In the genomic region with DNA sequence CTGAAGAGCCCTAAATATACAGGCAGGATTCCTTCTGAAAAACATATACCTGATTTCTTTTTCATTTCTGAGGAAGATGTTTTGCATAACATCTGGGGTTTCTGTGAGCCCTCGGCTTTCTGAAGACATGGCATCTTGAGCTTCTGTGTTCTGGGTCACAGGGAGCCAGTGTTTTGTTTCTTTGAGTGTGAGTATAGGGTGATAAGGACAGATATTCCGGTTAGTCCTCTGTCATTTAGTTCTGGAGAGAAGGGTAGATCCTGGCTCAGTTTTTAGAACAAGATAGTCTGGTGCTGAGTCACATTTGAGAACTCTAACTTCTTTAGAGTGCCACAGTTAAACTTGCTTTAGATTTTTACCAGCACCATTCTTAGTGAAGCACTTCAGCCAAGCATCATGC, we compare ENCODE assay signal across 21 mouse cellular contexts.
"Had no signal": no experiment of that assay in that cellular context is flagged by ENCODE, and none has a peak within 500 bp of the region (broad histone marks: within the 10 kb centered on the region; RNA-seq: fewer than 3 reads in every experiment).

No protein-coding gene starts in this region.

- H3K4me3 ChIP-seq: limb, embryonic 12.5 days; limb, embryonic 15.5 days; megakaryocyte, embryonic 14.5 days; myocyte; neural tube, embryonic 13.5 days had no signal

- ATAC-seq: liver, postnatal 0 days; lung, postnatal 0 days had no signal

- H3K9ac ChIP-seq: limb, embryonic 12.5 days; limb, embryonic 15.5 days; liver, embryonic 14.5 days; liver, postnatal 0 days; lung, embryonic 14.5 days; neural tube, embryonic 13.5 days had no signal

- H3K4me2 ChIP-seq: limb, embryonic 12.5 days; limb, embryonic 15.5 days; liver, embryonic 11.5 days; lung, embryonic 14.5 days; midbrain, embryonic 11.5 days; neural tube, embryonic 13.5 days had no signal

- DNase-seq: kidney, adult 18-20 months; kidney, adult 9 months; kidney, postnatal 14 days; kidney, postnatal 4 days; left cerebral cortex, postnatal 4 days; liver, postnatal 0 days; midbrain, embryonic 14.5 days; retina, postnatal 1 day; right cerebral cortex, postnatal 25 days had no signal

- H3K9me3 ChIP-seq: limb, embryonic 12.5 days; limb, embryonic 15.5 days; megakaryocyte, embryonic 14.5 days; neural tube, embryonic 13.5 days had no signal

- H3K27me3 ChIP-seq: limb, embryonic 12.5 days; limb, embryonic 15.5 days; megakaryocyte, embryonic 14.5 days; neural tube, embryonic 13.5 days had no signal

- H3K27ac ChIP-seq: limb, embryonic 12.5 days; limb, embryonic 15.5 days; liver, embryonic 14.5 days; macrophage; neural tube, embryonic 13.5 days; stomach, postnatal 0 days had no signal

- H3K4me1 ChIP-seq: limb, embryonic 12.5 days; limb, embryonic 15.5 days; neural tube, embryonic 13.5 days had no signal
